Mouse (Mus musculus) Patski (cell line): ENCODE results near the gene Med29. TPM values are rescaled to one million over a fixed set of nuclear protein-coding genes. Genes with fewer than 3 reads are reported as not detected.

Source experiments
- ATAC-seq: fragments of 100-300 bp; one replicate; pipeline ENCODE4 v1.8.0; 2021
- CTCF ChIA-PET: fragments of 350-600 bp; sonication (Branson Sonifier 250); formaldehyde crosslinking; loops from one replicate; lab custom pipeline; 2022; ENCODE audit warnings: inconsistent platforms; lab: Charles Lee
- POLR2A ChIA-PET: fragments of 350-600 bp; sonication (Branson Sonifier 250); formaldehyde crosslinking; loops from one replicate; lab custom pipeline; 2022; ENCODE audit warnings: antibody characterized with exemption, inconsistent platforms; lab: Charles Lee
- DNase-seq: peaks from one replicate; pipeline ENCODE4 v3.0.0-alpha.2; 2011; ENCODE audit warnings: low read depth, low spot score
- H3K27me3 ChIP-seq: fragments of 371-371 bp; one replicate; pipeline ENCODE4 v1.5.1; 2021
- CTCF ChIP-seq: fragments of 100-300 bp; IDR thresholded peaks from one replicate; pipeline ENCODE4 v1.5.1; 2021
- in situ Hi-C: fragments of 300-500 bp; cut with MboI; formaldehyde crosslinking; loops from 3 replicates; pipeline ENCODE4 v1.11.1; 2018; ENCODE audit warnings: low pct_unique_long_range_greater_than_20kb, mixed read lengths
- polyA plus RNA-seq: library from polyadenylated mRNA; unstranded; gene quantifications from one replicate; pipeline ENCODE4 v1.2.3, GENCODE M21; 2021

Med29 gene
- polyA plus RNA-seq, 1 experiment from 2014 or later = 32.4 TPM

- H3K27me3 ChIP-seq = no peaks in the 10 kb centered on the region
- POLR2A ChIA-PET = interaction anchor here (3.2 kb wide), 1 partner anchor 14 kb away, joined by 12 read pairs; no protein-coding TSS in a partner anchor
- CTCF ChIA-PET = interaction anchor here (1.0 to 1.5 kb wide), 2 partner anchors 12 to 13 kb away, joined by 3 read pairs; no protein-coding TSS in a partner anchor
- ATAC-seq (peak; percentile 63), DNase-seq (peak; percentile 98)
- in situ Hi-C loops = loop anchor here (5.0 kb wide), 1 partner anchor 220 kb away; no protein-coding TSS in a partner anchor
- TF ChIP-seq CTCF = no peak
Observed at GRCm38 (mm10) chr7:28372251-28373108, 20.0 kb downstream of the Med29 start, which contains the start of gene Plekhg2. Gene Plekhg2 (minus strand): TSS chr7:28372599.

DNA sequence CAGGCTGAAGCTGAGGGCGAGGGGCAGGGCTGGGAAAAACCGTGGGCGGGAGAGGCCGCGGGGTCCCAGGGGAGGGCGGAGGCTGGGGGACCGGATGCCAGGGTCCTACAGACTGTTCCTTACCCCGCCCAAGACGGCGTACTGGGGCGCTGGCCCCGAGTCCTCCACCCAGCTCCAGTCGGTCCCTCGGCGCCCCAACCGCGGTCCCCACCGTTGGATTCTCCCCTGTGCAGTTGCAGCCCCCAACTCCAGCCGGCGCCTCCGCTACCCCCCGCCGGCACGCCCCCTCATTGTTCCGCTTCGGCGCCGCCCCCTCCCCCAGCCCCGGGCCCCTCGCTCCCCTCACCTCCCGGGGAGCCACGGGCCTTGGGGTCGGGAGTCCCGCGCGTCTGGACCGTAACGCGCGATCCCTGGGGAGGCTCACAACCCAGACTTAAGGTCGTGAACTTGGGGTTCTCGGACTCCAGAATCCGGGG, 21.0 kb downstream of the Med29 start:
- ChIA-PET CTCF (interaction anchor here (1.2 to 1.5 kb wide), 2 partner anchors 11 to 15 kb away, joined by 3 read pairs; no protein-coding TSS in a partner anchor), POLR2A (interaction anchor here (1.5 to 3.2 kb wide), 3 partner anchors 10 to 19 kb away, joined by 6 to 12 read pairs (median 6); no protein-coding TSS in a partner anchor)
- no peak for ATAC-seq
- in situ Hi-C loops = loop anchor here (5.0 kb wide), 1 partner anchor 221 kb away; no protein-coding TSS in a partner anchor
- no peak for TF ChIP-seq CTCF
- H3K27me3 ChIP-seq = no peaks in the 10 kb centered on the region
- no peak for DNase-seq

- no peak for ATAC-seq
- CTCF ChIA-PET = interaction anchor here (0.9 to 1.5 kb wide), 3 partner anchors 11 to 16 kb away, joined by 3 read pairs; no protein-coding TSS in a partner anchor
Observed at GRCm38 (mm10) chr7:28370977-28371513, 21.5 kb downstream of the Med29 start.

GRCm38 (mm10) chr7:28370051-28370450, 22.5 kb downstream of the Med29 start:
- ATAC-seq (no peak), DNase-seq (no peak)
- in situ Hi-C loops = loop anchor here (5.0 kb wide), 1 partner anchor 222 kb away; no protein-coding TSS in a partner anchor
- no peak for TF ChIP-seq CTCF
- no peaks in the 10 kb centered on the region for H3K27me3 ChIP-seq
- POLR2A ChIA-PET = interaction anchor here (1.6 to 3.2 kb wide), 2 partner anchors 12 to 17 kb away, joined by 6 to 12 read pairs; no protein-coding TSS in a partner anchor
- CTCF ChIA-PET = interaction anchor here (0.9 kb wide), 1 partner anchor 13 kb away, joined by 3 read pairs; no protein-coding TSS in a partner anchor

More at GRCm38 (mm10) chr7:28370977-28371513, 21.5 kb downstream of the Med29 start:
- DNase-seq = no peak
- no peak for TF ChIP-seq CTCF
- in situ Hi-C loops = loop anchor here (5.0 kb wide), 1 partner anchor 221 kb away; no protein-coding TSS in a partner anchor
- no peaks in the 10 kb centered on the region for H3K27me3 ChIP-seq
- POLR2A ChIA-PET = interaction anchor here (1.5 to 3.2 kb wide), 3 partner anchors 9 to 18 kb away, joined by 6 to 12 read pairs (median 6); no protein-coding TSS in a partner anchor

DNA sequence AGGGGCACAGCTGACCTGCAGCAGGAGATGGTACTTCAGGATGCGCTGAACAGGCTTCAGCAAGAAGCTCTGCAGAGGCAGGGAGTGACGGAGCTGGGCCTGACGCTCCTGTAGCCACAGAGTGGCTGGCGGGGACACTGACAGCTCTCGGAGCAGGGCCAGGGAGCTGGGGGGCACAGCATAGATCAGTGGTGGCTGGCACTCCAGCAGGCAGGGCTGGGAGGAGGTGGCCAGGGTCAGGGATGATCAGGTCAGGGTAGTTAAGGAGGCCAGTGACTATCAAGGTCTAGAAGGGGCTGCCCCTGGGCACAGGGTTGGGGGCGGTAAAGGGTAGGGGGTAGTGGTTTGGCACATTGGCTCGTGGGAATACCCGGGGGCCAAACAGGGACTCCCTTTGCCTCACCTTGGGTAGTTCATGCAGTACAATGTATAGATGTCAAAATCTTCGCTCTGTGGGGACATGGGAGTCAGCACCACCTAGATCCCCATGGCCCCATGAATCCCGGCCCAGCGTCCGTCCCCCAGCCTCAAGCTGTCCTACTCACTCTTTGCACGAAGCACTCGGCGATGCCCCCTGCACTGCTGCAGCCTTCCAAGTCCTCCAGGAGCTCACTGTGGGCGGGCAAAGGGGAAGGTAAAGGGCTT, 24.1 kb downstream of the Med29 start:
- TF ChIP-seq CTCF = no peak
- H3K27me3 ChIP-seq = no peaks in the 10 kb centered on the region
- DNase-seq (no peak), ATAC-seq (no peak)
- ChIA-PET CTCF (interaction anchor here (1.1 kb wide), 1 partner anchor 24 kb away, joined by 3 read pairs; no protein-coding TSS in a partner anchor), POLR2A (interaction anchor here (1.2 kb wide), 2 partner anchors 12 to 17 kb away, joined by 3 read pairs; no protein-coding TSS in a partner anchor)
- in situ Hi-C loops = no loop called here

GRCm38 (mm10) chr7:28367663-28368275, 24.7 kb downstream of the Med29 start:
- ATAC-seq (no peak), DNase-seq (no peak)
- no peaks in the 10 kb centered on the region for H3K27me3 ChIP-seq
- CTCF ChIA-PET = no interaction called here
- in situ Hi-C loops = no loop called here
- POLR2A ChIA-PET = interaction anchor here (1.2 kb wide), 1 partner anchor 16 kb away, joined by 3 read pairs; no protein-coding TSS in a partner anchor
- TF ChIP-seq CTCF = no peak

GRCm38 (mm10) chr7:28362441-28363060, 30.0 kb downstream of the Med29 start:
- ChIA-PET POLR2A (interaction anchor here (1.8 kb wide), 1 partner anchor 9 kb away, joined by 6 read pairs; no protein-coding TSS in a partner anchor), CTCF (interaction anchor here (1.5 kb wide), 1 partner anchor 9 kb away, joined by 3 read pairs; no protein-coding TSS in a partner anchor)
- TF ChIP-seq CTCF = no peak
- ATAC-seq = no peak
- no peak for DNase-seq
- in situ Hi-C loops = no loop called here
- H3K27me3 ChIP-seq = no peaks in the 10 kb centered on the region

DNA sequence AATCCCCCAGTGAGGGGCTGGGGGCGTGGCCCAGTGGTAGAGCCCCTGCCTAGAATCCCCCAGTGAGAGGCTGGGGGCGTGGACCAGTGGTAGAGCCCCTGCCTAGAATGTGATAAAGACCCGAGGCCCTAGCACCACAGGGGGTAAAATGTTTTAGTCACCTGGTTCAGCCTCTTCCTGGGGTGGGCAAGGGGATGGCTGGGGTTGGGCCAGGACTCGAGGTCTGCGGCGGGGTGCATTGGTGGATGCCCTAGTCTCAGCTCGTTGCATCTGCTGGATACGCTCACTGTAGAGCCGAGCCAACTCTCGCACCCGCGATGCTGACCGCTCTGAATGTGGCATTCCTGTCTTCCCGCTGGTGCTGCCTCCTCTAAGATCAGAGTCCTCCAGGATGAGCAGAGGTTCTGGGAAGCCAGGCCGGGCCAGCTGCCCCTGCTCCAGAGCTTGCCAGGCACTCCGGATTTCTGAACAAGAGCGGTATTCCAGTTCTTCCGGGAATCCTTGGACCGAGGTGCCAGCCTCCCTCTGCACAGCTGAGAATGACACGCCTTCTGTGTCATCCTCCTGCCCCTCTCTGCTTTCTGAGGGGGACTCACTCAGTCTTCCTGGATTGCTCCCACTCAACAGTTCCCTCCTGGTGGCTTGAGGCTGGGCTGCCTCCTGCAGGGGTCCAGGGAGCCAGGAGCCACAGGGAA, 30.7 kb downstream of the Med29 start:
- POLR2A ChIA-PET = interaction anchor here (1.8 kb wide), 1 partner anchor 9 kb away, joined by 6 read pairs; no protein-coding TSS in a partner anchor
- no peak for ATAC-seq
- no peaks in the 10 kb centered on the region for H3K27me3 ChIP-seq
- no peak for TF ChIP-seq CTCF
- DNase-seq = no peak
- CTCF ChIA-PET = interaction anchor here (1.5 kb wide), 1 partner anchor 8 kb away, joined by 3 read pairs; no protein-coding TSS in a partner anchor
- in situ Hi-C loops = no loop called here
